Mouse (Mus musculus) MEL (cell line): ENCODE data around the gene Lonrf2. TPM values are rescaled to one million over a fixed set of nuclear protein-coding genes. Genes with fewer than 3 reads are reported as not detected.

ENCODE experiments used
- DNase-seq: peaks from one replicate; pipeline ENCODE4 v3.0.0; 2011; ENCODE audit warnings: low read depth, low spot score
- H3K27ac ChIP-seq: 2 replicates; pipeline ENCODE4 v1.5.1; 2012; ENCODE audit warnings: low read depth, mild to moderate bottlenecking, control low read depth, low read length, moderate library complexity; ENCODE audit not compliant: control insufficient read depth
- H3K27me3 ChIP-seq, 2 experiments: fragments of 150-350 bp in 1 of 2; sonication (generic) in 1 of 2; 2 replicates each; pipeline ENCODE4 v1.6.1; 2012; ENCODE audit warnings: low read length in 2 of 2, mild to moderate bottlenecking in 2 of 2, improper control_type of control experiment in 1 of 2, moderate library complexity in 1 of 2; ENCODE audit not compliant: insufficient read depth in 2 of 2, control insufficient read depth in 1 of 2
- H3K36me3 ChIP-seq, 2 experiments: 2 replicates each; pipeline ENCODE4 v1.6.1; 2012 to 2014; ENCODE audit warnings: low read length in 2 of 2, improper control_type of control experiment in 1 of 2, inconsistent platforms in 1 of 2, mild to moderate bottlenecking in 1 of 2; ENCODE audit not compliant: insufficient read depth in 2 of 2, control insufficient read depth in 1 of 2
- H3K4me1 ChIP-seq, 2 experiments: fragments of 150-350 bp in 1 of 2; sonication (generic) in 1 of 2; 2 replicates each; pipeline ENCODE4 v1.6.1; 2012; ENCODE audit warnings: low read length in 2 of 2, improper control_type of control experiment in 1 of 2, mild to moderate bottlenecking in 1 of 2; ENCODE audit not compliant: insufficient read depth in 2 of 2, control insufficient read depth in 1 of 2
- H3K4me3 ChIP-seq, 2 experiments: fragments of 150-350 bp in 1 of 2; sonication (generic) in 1 of 2; 2 replicates each; pipeline ENCODE4 v1.5.1; 2012; ENCODE audit warnings: low read depth in 2 of 2, low read length in 2 of 2, mild to moderate bottlenecking in 2 of 2, moderate library complexity in 2 of 2, control low read depth in 1 of 2, improper control_type of control experiment in 1 of 2; ENCODE audit not compliant: control insufficient read depth in 1 of 2, insufficient read depth in 1 of 2
- H3K79me2 ChIP-seq: 2 replicates; pipeline ENCODE4 v1.6.1; 2012; ENCODE audit warnings: mild to moderate bottlenecking, low read length, moderate library complexity; ENCODE audit not compliant: control insufficient read depth, poor library complexity, insufficient read depth
- H3K9ac ChIP-seq: 2 replicates; pipeline ENCODE4 v1.6.1; 2012; ENCODE audit warnings: low read depth, mild to moderate bottlenecking, control low read depth, low read length, moderate library complexity; ENCODE audit not compliant: control insufficient read depth, poor library complexity, severe bottlenecking
- H3K9me3 ChIP-seq: fragments of 150-350 bp; sonication (generic); replicated peaks from 2 replicates; pipeline ENCODE4 v1.6.1; 2012; ENCODE audit warnings: mild to moderate bottlenecking, low read length, improper control_type of control experiment, moderate library complexity; ENCODE audit not compliant: insufficient read depth
- BHLHE40 ChIP-seq: IDR thresholded peaks from 2 replicates; pipeline ENCODE4 v1.6.1; 2012; ENCODE audit warnings: low read depth, mild to moderate bottlenecking, inconsistent platforms, low read length, improper control_type of control experiment, borderline replicate concordance
- CHD2 ChIP-seq: IDR thresholded peaks from 2 replicates; pipeline ENCODE4 v1.6.1; 2011; ENCODE audit warnings: low read length, improper control_type of control experiment
- CTCF ChIP-seq, 3 experiments: IDR thresholded peaks in 2 of 3; conservative IDR thresholded peaks in 1 of 3; 2 replicates each; pipeline ENCODE4 v1.5.1; 2011 to 2012; ENCODE audit warnings: low read length in 3 of 3, low read depth in 2 of 3, mild to moderate bottlenecking in 2 of 3, improper control_type of control experiment in 1 of 3, inconsistent platforms in 1 of 3, mixed read lengths in 1 of 3, moderate library complexity in 1 of 3; ENCODE audit not compliant: control insufficient read depth in 1 of 3, insufficient read depth in 1 of 3, poor library complexity in 1 of 3, severe bottlenecking in 1 of 3
- GATA1 ChIP-seq: IDR thresholded peaks from 2 replicates; pipeline ENCODE4 v1.6.1; 2011; ENCODE audit warnings: low read depth, low read length, improper control_type of control experiment
- HCFC1 ChIP-seq: IDR thresholded peaks from 2 replicates; pipeline ENCODE4 v1.6.1; 2012; ENCODE audit warnings: low read depth, mild to moderate bottlenecking, inconsistent platforms, low read length, improper control_type of control experiment, moderate library complexity
- JUND ChIP-seq: IDR thresholded peaks from 2 replicates; pipeline ENCODE4 v1.6.1; 2011; ENCODE audit warnings: low read depth, mild to moderate bottlenecking, improper control_type of control experiment, low read length
- KAT2A ChIP-seq: conservative IDR thresholded peaks from 2 replicates; pipeline ENCODE4 v1.6.1; 2012; ENCODE audit warnings: low read depth, low read length, improper control_type of control experiment, inconsistent platforms
- MAFK ChIP-seq: IDR thresholded peaks from 2 replicates; pipeline ENCODE4 v1.6.1; 2011; ENCODE audit warnings: low read depth, mild to moderate bottlenecking, low read length, improper control_type of control experiment, borderline replicate concordance
- MAX ChIP-seq: IDR thresholded peaks from 2 replicates; pipeline ENCODE4 v1.6.1; 2011; ENCODE audit warnings: low read length, improper control_type of control experiment
- MEF2A ChIP-seq: IDR thresholded peaks from 2 replicates; pipeline ENCODE4 v1.6.1; 2014; ENCODE audit warnings: low read depth, mild to moderate bottlenecking, inconsistent platforms, low read length, improper control_type of control experiment; ENCODE audit not compliant: poor library complexity, insufficient replicate concordance, severe bottlenecking; ENCODE audit errors: extremely low read depth
- MXI1 ChIP-seq: IDR thresholded peaks from 2 replicates; pipeline ENCODE4 v1.6.1; 2011; ENCODE audit warnings: mild to moderate bottlenecking, low read depth, low read length, improper control_type of control experiment
- MYC ChIP-seq: IDR thresholded peaks from 2 replicates; pipeline ENCODE4 v1.6.1; 2011; ENCODE audit warnings: low read depth, mild to moderate bottlenecking, low read length, improper control_type of control experiment, moderate library complexity
- POLR2AphosphoS5 ChIP-seq: IDR thresholded peaks from 2 replicates; pipeline ENCODE4 v1.6.1; 2012; ENCODE audit warnings: low read depth, borderline replicate concordance, mild to moderate bottlenecking, inconsistent platforms, low read length, moderate library complexity, mixed read lengths
- RAD21 ChIP-seq: IDR thresholded peaks from 2 replicates; pipeline ENCODE4 v1.6.1; 2011; ENCODE audit warnings: mild to moderate bottlenecking, low read depth, low read length, improper control_type of control experiment
- SMC3 ChIP-seq: IDR thresholded peaks from 2 replicates; pipeline ENCODE4 v1.6.1; 2011; ENCODE audit warnings: low read depth, low read length, improper control_type of control experiment
- TAL1 ChIP-seq: IDR thresholded peaks from 2 replicates; pipeline ENCODE4 v1.6.1; 2012; ENCODE audit warnings: mild to moderate bottlenecking, inconsistent platforms, low read length, moderate library complexity, mixed read lengths
- TBP ChIP-seq: IDR thresholded peaks from 2 replicates; pipeline ENCODE4 v1.8.0; 2011; ENCODE audit warnings: low read depth, low read length, improper control_type of control experiment
- TCF12 ChIP-seq: IDR thresholded peaks from 2 replicates; pipeline ENCODE4 v1.6.1; 2014; ENCODE audit warnings: low read depth, mild to moderate bottlenecking, inconsistent platforms, low read length, improper control_type of control experiment, moderate library complexity
- ZC3H11A ChIP-seq: IDR thresholded peaks from 2 replicates; pipeline ENCODE4 v1.6.1; 2012; ENCODE audit warnings: low read depth, mild to moderate bottlenecking, inconsistent platforms, low read length, improper control_type of control experiment
- ZKSCAN1 ChIP-seq: IDR thresholded peaks from 2 replicates; pipeline ENCODE4 v1.6.1; 2012; ENCODE audit warnings: low read depth, mild to moderate bottlenecking, inconsistent platforms, low read length, improper control_type of control experiment, moderate library complexity
- ZNF384 ChIP-seq: IDR thresholded peaks from 2 replicates; pipeline ENCODE4 v1.6.1; 2012; ENCODE audit warnings: low read depth, mild to moderate bottlenecking, inconsistent platforms, low read length, improper control_type of control experiment
- polyA plus RNA-seq, 2 experiments: library from polyadenylated mRNA; stranded (reverse) in 1 of 2; unstranded in 1 of 2; fragments of >175 nt in 1 of 2; fragments of >200 nt in 1 of 2; gene quantifications; 2 replicates each; pipeline versions ENCODE4 v1.2.1 to v1.2.4; 2012; ENCODE audit warnings: low replicate concordance in 2 of 2, low read depth in 1 of 2; ENCODE audit not compliant: insufficient read length in 2 of 2, insufficient read depth in 1 of 2, missing spikeins in 1 of 2
- total RNA-seq: library from RNA; depleted of rRNA; stranded (reverse); fragments of 300-350 nt; gene quantifications from 2 replicates; pipeline ENCODE4 v1.2.3, GENCODE M21; 2012

The Lonrf2 gene
- total and polyA plus RNA-seq, 3 experiments, result not detected

DNA sequence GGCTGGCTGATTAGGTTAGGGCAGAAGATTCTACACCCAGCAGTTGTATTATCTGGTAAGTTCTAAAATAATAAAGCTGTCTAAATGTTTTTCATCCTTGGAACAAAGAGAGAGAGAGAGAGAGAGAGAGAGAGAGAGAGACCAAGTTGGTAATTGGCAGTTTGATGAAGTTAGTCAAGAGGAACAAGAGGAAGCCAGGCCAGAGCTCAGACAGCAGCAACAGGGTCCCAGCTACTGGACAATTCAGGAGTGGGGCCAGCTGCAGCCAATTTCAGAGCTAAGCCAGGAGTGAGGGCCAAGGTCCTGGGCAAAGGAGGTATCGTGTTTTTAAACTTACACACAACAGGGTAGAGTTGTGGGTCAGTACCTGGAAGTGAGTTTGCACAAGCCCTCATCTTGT is 6.3 kb upstream of the Lonrf2 start (continued):
- TF ChIP-seq RAD21, result no peak

DNA sequence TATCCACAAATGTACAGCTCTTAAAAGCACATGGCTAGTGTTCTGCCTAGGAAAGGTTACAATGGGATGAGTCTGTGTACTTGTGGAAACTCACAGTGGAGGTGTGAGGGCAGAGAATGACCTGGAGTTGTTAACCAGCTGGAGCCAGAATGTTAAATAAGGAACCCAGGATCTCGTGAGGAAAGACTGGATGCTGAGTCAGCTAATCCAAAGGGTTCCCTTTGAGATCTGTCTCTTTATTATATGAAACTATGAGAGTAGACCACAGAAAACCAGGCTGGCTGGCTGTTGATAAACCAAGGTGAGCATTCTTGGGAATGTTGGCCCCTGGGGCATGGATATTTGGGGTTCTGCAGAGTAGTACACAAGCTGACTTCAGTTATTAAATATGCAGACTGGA is 3.4 kb upstream of the Lonrf2 start:
- peaks cover 3 to 4% of the 10 kb centered on the region in 2 experiments; a peak in 2 of 4 replicates for H3K4me1 ChIP-seq
- no peak overlapping the region for H3K4me3 ChIP-seq
- H3K27me3 ChIP-seq, result no peaks in the 10 kb centered on the region
- DNase-seq, result no peak
- no peak overlapping the region for H3K27ac ChIP-seq
- H3K9me3 ChIP-seq, result no peaks in the 10 kb centered on the region
- no peak for TF ChIP-seq HCFC1
- peak; percentile 77; the same call in 1 of the 2 replicates for TF ChIP-seq MAFK
- H3K79me2 ChIP-seq, result no peaks in the 10 kb centered on the region
- no peak overlapping the region for H3K9ac ChIP-seq
- no peaks in the 10 kb centered on the region; a peak in 1 of 4 replicates for H3K36me3 ChIP-seq

DNA sequence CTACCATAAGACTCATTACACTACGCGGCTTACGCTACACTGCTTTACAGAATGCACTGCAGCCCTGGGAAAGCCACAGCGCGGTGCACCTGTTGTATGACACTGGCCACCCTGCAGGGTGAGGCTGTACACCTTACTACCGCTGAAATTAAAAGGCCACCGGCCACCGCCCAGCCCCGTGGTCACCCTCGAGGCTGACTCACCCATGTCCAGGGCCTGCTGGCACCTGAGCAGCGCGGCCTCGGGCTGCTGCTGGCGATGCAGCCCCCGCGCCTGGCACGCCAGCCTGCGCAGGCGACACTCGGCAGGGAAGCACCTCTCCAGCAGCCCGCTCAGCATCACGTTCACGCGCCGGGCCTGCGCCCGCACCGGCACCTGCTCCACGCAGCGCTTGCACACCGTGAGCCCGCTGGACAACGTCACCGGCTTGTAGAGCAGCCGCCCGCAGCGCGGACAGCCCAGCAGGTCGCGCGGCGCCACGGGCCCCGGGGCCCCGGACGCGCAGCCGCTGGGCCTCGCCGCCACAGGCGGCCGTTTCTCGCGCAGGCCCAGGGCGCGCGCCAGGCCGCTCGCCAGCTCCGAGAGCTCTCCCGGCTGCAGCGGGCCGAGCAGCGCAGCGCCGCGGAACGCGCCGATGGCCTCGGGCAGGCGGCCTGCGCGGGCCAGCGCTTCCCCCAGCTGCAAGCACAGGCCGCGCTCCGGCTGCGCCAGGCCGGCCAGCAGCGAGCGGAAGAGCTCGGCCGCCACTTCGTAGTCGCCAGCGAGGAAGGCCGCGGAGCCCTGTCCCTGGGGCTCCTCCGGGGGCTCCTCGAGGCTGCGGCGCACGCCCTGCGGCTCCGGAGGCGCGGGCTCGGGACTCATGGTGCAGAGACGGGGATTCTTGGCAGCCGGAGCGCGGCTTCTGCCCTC is 689 bp downstream of the Lonrf2 start:
- H3K9ac ChIP-seq, result no peak overlapping the region

DNA sequence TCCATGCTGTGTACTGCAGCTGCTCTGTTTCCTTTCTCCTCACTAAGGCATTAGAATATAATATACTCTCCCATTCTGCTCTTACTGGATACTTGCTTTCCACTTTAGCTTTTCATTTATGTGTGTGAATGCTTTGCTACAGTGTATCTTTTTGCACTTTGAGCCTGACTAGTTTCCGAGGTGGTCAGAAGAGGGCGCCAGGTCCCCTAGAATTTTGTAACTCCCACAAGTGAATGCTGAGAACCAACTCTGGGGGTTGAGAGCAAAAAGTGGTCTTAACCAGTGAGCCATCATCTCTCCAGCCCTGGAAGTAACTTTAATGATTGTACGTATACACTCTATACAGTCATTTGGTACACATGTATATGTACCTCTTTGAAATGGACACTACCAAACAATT is 1.6 kb downstream of the Lonrf2 start:
- H3K4me3 ChIP-seq, result no peak overlapping the region
- DNase-seq, result peak; percentile 58
- no peak overlapping the region for H3K9ac ChIP-seq
- H3K36me3 ChIP-seq, result no peaks in the 10 kb centered on the region; a peak in 1 of 4 replicates
- H3K27me3 ChIP-seq, result peaks cover 0 to 2% of the 10 kb centered on the region in 2 experiments; a peak in 2 of 4 replicates
- TF ChIP-seq JUND (no peak), GATA1 (no peak), RAD21 (peak; percentile 79), CTCF (IDR thresholded peaks at IDR 0.05 in 2 of 3, conservative IDR thresholded peaks at IDR 0.05 in 1 of 3; ENCODE audit: control insufficient read depth in 1 of 3, insufficient read depth in 1 of 3, low read depth in 2 of 3, low read length in 3 of 3, poor library complexity in 1 of 3, severe bottlenecking in 1 of 3) (peak; percentile 27 to 82 (median 70); a peak in 5 of 6 replicates), MAX (no peak), TAL1 (no peak), KAT2A (no peak), SMC3 (peak; percentile 75), TCF12 (no peak), POLR2AphosphoS5 (no peak), ZNF384 (no peak), CHD2 (no peak), MYC (no peak), ZC3H11A (peak; percentile 75)
- H3K79me2 ChIP-seq, result no peaks in the 10 kb centered on the region
- H3K27ac ChIP-seq, result no peak overlapping the region
- no peaks in the 10 kb centered on the region for H3K9me3 ChIP-seq
- H3K4me1 ChIP-seq, result peaks cover 0 to 1% of the 10 kb centered on the region in 2 experiments; a peak in 1 of 4 replicates

More for the DNA sequence above, 689 bp downstream of the Lonrf2 start:
- Histone ChIP-seq H3K79me2 (no peaks in the 10 kb centered on the region), H3K9me3 (no peaks in the 10 kb centered on the region), H3K27ac (no peak overlapping the region), H3K4me3 (no peak overlapping the region), H3K36me3 (no peaks in the 10 kb centered on the region; a peak in 1 of 4 replicates), H3K4me1 (peaks cover 0 to 4% of the 10 kb centered on the region in 2 experiments; a peak in 1 of 4 replicates), H3K27me3 (no peaks in the 10 kb centered on the region; a peak in 1 of 4 replicates)
- no peak for DNase-seq
- TF ChIP-seq TBP (no peak), JUND (no peak), TAL1 (no peak), RAD21 (no peak), KAT2A (no peak), TCF12 (no peak), BHLHE40 (no peak), MAX (no peak), MXI1 (no peak), MEF2A (no peak), ZKSCAN1 (no peak), CHD2 (no peak)
